Mouse (Mus musculus): ENCODE data around the gene Rasd2.

Gene Rasd2

GRCm38 (mm10) chr8:75219877-75220738, 6.4 kb downstream of the Rasd2 start:
- DNase-seq (ENCODE audit: low spot score), result peak; percentile 18

DNA sequence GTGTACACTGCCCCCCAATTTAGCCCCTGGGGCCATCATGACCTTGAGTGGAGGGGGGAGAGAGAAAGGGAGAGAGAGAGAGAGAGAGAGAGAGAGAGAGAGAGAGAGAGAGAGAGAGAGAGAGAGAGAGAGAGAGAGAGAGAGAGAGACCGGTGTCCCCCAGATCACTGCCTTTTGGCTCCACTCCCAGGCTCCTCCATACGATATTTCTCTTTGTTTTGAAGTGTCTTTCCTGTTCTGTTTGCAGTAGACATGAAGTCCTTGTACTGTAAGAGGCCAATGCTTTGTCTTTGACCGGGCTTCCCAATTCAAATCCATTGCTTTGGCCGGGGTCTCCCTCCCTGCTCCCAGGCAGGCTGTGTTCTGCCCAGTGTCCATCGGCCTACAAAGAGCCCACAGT, 8.9 kb downstream of the Rasd2 start:
- DNase-seq (ENCODE audit: low spot score), result no peak

DNA sequence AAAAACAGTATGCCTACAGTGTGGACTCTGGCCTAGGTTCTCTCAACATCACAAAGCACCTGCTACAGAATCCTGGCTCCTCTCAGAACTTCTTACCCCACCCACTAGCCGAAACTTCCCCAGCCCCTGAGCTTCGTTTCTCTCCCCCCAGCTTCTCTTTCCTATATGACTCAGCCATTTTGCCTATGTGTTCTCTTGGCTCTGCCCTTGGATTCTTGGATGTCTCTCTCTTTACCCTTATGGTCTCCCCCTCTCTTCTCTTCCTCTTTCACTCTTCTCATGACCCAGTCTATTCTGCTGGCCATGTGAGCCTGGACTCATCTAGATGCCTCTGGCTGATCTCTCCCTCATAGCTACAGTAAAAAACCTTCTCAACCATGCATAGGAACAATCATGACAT, 13.0 kb downstream of the Rasd2 start:
- DNase-seq (ENCODE audit: low spot score), result no peak

DNA sequence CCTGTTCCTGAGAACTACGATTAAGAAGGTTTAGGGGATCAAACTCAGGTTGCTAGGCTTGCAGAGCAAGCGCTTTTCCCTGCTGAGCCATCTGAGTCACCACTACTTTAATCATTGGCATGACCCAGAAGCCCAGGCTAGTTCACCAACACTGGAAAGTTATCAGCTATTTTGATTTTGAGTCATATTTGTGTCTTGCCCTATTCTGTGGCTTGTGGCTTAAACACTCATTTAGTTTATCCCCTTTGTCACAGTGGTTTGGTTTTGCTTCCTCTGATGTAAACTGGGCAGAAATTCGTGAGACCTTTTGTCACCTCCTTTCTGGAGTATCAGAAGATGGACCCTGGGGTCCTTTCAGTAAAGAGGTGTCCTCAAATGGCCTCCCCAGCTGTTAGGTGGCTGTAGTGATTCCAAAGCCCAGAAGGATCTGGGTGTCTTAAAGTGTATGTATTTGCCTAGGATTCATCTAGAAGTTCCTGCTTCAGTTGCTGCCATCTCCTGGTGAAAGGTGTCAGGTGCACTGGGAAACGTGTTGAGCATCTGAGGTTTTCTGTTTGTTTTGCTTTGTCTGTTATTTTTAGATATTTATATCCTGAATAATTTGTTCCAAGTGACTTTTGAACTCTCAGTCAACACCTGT, 20.3 kb downstream of the Rasd2 start:
- DNase-seq (ENCODE audit: low spot score), result no peak

GRCm38 (mm10) chr8:75247331-75247730, 33.6 kb downstream of the Rasd2 start:
- DNase-seq (ENCODE audit: low spot score), result no peak

DNA sequence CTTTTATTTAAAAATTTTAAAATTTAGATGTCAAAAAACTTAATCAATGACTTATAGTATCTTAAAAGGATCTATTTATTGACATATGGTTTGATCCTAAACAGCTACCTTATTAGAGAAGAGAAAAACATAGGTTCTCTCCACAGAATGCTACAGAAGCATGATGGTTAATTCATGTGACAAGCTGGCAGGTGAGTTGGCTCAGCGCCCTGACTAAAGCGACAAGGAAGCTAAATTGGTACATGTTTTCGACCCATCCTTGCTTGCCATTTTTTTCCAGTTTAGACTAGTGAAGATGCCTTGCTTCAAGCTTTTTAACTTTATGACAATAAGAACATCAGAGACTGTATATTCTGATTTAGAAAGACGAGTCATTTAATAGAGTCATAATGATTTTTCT, 35.4 kb downstream of the Rasd2 start:
- no peak for DNase-seq (ENCODE audit: low spot score)

DNA sequence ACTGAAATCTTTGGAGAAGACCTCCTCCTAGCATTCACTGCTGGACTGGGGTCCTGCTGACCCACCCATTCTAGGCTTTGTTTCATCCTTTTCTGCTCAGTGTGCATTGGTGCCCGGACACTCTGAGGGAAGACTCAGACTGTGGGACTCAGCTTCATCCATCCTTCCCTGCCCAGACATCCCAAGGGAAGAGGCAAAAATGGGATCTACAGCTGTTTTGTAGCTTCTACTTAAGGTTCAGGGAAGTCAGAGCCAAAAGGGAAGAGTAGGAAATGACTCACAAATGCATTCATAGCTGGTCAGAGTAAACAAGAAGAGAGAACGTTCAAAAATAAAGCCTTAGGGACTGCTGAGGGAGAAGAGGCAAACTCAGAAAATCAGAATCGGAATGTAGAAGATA, 40.3 kb downstream of the Rasd2 start:
- no peak for DNase-seq (ENCODE audit: low spot score)

- DNase-seq (ENCODE audit: low spot score), result no peak
These were observed 41.9 kb downstream of the Rasd2 start for GRCm38 (mm10) chr8:75255635-75256034.

DNA sequence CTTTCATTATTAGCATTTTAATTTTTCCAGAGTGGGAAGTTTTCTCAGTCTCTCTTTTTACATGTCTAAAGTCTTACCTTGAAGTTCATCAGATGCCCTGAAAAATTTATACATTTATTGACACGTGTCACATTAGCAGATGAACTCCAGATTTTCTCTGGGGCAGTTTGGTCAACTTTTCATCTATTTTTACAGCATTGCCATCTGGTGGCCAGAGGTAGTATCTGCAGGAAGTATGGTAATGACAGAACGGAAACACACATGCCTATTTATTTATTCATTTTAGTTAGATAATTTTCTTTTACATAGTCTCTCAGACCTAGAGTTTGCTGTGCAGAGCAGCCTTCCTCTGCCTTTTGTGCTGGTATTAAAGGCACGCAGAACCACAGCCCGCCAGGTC, 58.4 kb downstream of the Rasd2 start:
- peak; percentile 8 for DNase-seq (ENCODE audit: low spot score)
